Mouse (Mus musculus) limb, embryonic 14.5 days (tissue): ENCODE data around the gene Gm21992. TPM values are rescaled to one million over a fixed set of nuclear protein-coding genes. Genes with fewer than 3 reads are reported as not detected.
"Not testable (repeated sequence)": the region's sequence is repeated elsewhere in the genome, so short reads cannot be mapped to it uniquely, and the experiment has no call there.

Source experiments
- ATAC-seq: fragments of 200-750 bp; cut with Nextera tagmentation; 2 replicates; pipeline ENCODE4 v1.8.0; 2017; ENCODE audit warnings: low read depth, moderate number of reproducible peaks, moderate TSS enrichment; ENCODE audit not compliant: low FRiP score
- DNase-seq: peaks from one replicate; pipeline ENCODE4 v3.0.0-alpha.2; 2015; ENCODE audit warnings: low spot score
- H3K27ac ChIP-seq: fragments of 300-500 bp; sonication (generic); replicated peaks from 2 replicates; pipeline ENCODE4 v1.5.1; 2014; ENCODE audit warnings: low read depth, mild to moderate bottlenecking, low read length, moderate library complexity, mixed read lengths
- H3K27me3 ChIP-seq: fragments of 300-500 bp; sonication (generic); 2 replicates; pipeline ENCODE4 v1.6.1; 2014; ENCODE audit warnings: low read length, mixed read lengths; ENCODE audit not compliant: control insufficient read depth, insufficient read depth
- H3K36me3 ChIP-seq: fragments of 300-500 bp; sonication (generic); 2 replicates; pipeline ENCODE4 v1.6.1; 2014; ENCODE audit warnings: mild to moderate bottlenecking, low read length, moderate library complexity, mixed read lengths; ENCODE audit not compliant: control insufficient read depth, insufficient read depth
- H3K4me1 ChIP-seq: fragments of 300-500 bp; sonication (generic); 2 replicates; pipeline ENCODE4 v1.6.1; 2014; ENCODE audit warnings: antibody characterized with exemption, low read length, mixed read lengths; ENCODE audit not compliant: control insufficient read depth, insufficient read depth
- H3K4me2 ChIP-seq: fragments of 300-500 bp; sonication (generic); replicated peaks from 2 replicates; pipeline ENCODE4 v1.6.1; 2014; ENCODE audit warnings: low read depth, mild to moderate bottlenecking, low read length, moderate library complexity; ENCODE audit not compliant: severe bottlenecking
- H3K4me3 ChIP-seq: fragments of 300-500 bp; sonication (generic); replicated peaks from 2 replicates; pipeline ENCODE4 v1.5.1; 2014; ENCODE audit warnings: low read length
- H3K9ac ChIP-seq: fragments of 300-500 bp; sonication (generic); 2 replicates; pipeline ENCODE4 v1.6.1; 2014; ENCODE audit warnings: mild to moderate bottlenecking, low read depth, low read length, moderate library complexity; ENCODE audit not compliant: severe bottlenecking
- H3K9me3 ChIP-seq: fragments of 300-500 bp; sonication (generic); 2 replicates; pipeline ENCODE4 v1.6.1; 2016; ENCODE audit warnings: low read length; ENCODE audit not compliant: control insufficient read depth
- POLR2A ChIP-seq: fragments of 200-500 bp; IDR thresholded peaks from 2 replicates; pipeline ENCODE4 v1.8.0; 2012; ENCODE audit warnings: inconsistent platforms, mild to moderate bottlenecking, moderate library complexity, borderline replicate concordance; ENCODE audit not compliant: insufficient read depth, insufficient read length; ENCODE audit errors: extremely low read depth
- WGBS: fragments of 180-500 bp; shearing (Covaris S2); extraction: QIAGEN DNeasy Blood & Tissue Kit; methylation state at CpG from one replicate; pipeline ENCODE4 v1.1.7; 2014; 5-methylcytosine and 5-hydroxymethylcytosine counted together
- polyA plus RNA-seq, 2 experiments: library from polyadenylated mRNA; depleted of rRNA in 1 of 2; stranded (reverse) in 1 of 2; unstranded in 1 of 2; fragments of >200 nt; fragmentation: Nextera tagmentation in 1 of 2; extraction: Ambion mirVana in 1 of 2; gene quantifications; 2 replicates each; pipeline versions ENCODE4 v1.2.1 to v1.2.3; 2012 to 2014

Gene Gm21992
- polyA plus RNA-seq, 2 experiments: 15.5 to 36.0 TPM

DNA sequence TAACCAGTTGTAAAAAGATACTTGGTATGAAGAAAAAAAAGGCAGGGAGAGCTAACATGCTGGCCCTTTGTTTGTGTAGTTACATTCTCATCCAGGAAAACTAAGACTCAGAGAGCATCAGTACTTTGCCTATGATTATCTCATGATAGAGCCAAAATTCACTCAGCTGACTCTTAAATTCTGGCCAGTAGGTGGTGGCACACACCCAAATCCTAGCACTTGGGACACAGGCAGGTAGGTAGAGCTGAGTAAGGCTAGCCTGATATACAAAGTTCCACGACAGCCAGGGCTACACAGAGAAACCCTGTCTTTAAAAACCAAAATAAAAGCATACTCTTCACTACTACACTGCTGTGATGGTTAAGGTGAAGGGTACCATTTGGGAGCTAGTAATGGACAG is 48.5 kb downstream of the Gm21992 start:
- no peak overlapping the region for H3K27ac ChIP-seq
- no peaks in the 10 kb centered on the region for H3K9me3 ChIP-seq
- no peak overlapping the region for H3K9ac ChIP-seq
- peaks cover 12% of the 10 kb centered on the region for H3K4me1 ChIP-seq
- ATAC-seq: no peak
- TF ChIP-seq POLR2A: no peak
- H3K27me3 ChIP-seq: no peaks in the 10 kb centered on the region
- H3K4me2 ChIP-seq: no peak overlapping the region
- peaks cover 82% of the 10 kb centered on the region for H3K36me3 ChIP-seq
- no peak for DNase-seq
- H3K4me3 ChIP-seq: no peak overlapping the region
- 79% methylated on average over 1 of the region's 1 CpGs for WGBS

DNA sequence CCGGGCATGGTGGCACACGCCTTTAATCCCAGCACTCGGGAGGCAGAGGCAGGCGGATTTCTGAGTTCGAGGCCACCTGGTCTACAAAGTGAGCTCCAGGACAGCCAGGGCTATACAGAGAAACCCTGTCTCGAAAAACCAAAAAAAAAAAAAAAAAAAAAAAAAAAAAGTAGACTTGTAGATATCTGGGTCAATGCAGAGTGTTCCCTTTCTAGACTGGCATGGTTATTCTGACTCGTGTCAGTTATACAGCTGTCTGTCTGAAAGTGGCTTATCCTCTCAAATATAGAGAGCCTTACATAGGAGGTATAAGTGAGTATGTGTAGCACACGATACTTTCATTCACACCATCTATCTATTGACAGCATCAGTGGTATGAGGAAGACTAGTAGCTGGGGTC is 50.9 kb downstream of the Gm21992 start:
- not testable (repeated sequence) for H3K27ac ChIP-seq, H3K4me2 ChIP-seq, DNase-seq, H3K9me3 ChIP-seq, H3K9ac ChIP-seq, ATAC-seq, H3K27me3 ChIP-seq, H3K4me3 ChIP-seq
- H3K36me3 ChIP-seq: peaks cover 59% of the 10 kb centered on the region
- 92% methylated on average over 8 of the region's 8 CpGs for WGBS
- H3K4me1 ChIP-seq: peaks cover 16% of the 10 kb centered on the region

DNA sequence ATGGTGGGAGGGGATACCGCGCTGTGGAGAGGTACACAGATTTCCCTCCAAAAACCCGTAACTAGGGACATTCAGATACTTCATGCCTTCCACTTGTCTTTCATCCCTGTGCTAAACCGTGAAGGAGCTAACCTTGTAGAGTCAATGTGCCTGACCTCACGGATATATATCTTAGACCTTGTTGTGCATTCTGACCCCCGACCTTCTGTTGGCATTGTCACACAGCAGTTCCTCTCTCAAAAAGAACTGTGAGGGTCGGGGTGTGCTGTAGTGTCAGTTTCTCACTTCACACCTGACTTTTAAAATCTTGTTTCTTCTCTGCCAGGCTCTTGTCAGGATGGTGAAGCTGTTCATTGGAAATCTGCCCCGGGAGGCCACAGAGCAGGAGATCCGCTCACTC is 54.5 kb downstream of the Gm21992 start:
- no peak for TF ChIP-seq POLR2A
- H3K9me3 ChIP-seq: no peaks in the 10 kb centered on the region
- H3K4me3 ChIP-seq: peak overlapping the region; percentile 55
- peak overlapping the region; percentile 89 for H3K27ac ChIP-seq
- peak overlapping the region; percentile 76 for H3K4me2 ChIP-seq
- DNase-seq: no peak
- H3K4me1 ChIP-seq: peaks cover 16% of the 10 kb centered on the region
- no peak for ATAC-seq
- 2% methylated on average over 9 of the region's 9 CpGs for WGBS
- peak overlapping the region; percentile 84 for H3K9ac ChIP-seq
- peaks cover 24% of the 10 kb centered on the region for H3K36me3 ChIP-seq
- H3K27me3 ChIP-seq: no peaks in the 10 kb centered on the region

DNA sequence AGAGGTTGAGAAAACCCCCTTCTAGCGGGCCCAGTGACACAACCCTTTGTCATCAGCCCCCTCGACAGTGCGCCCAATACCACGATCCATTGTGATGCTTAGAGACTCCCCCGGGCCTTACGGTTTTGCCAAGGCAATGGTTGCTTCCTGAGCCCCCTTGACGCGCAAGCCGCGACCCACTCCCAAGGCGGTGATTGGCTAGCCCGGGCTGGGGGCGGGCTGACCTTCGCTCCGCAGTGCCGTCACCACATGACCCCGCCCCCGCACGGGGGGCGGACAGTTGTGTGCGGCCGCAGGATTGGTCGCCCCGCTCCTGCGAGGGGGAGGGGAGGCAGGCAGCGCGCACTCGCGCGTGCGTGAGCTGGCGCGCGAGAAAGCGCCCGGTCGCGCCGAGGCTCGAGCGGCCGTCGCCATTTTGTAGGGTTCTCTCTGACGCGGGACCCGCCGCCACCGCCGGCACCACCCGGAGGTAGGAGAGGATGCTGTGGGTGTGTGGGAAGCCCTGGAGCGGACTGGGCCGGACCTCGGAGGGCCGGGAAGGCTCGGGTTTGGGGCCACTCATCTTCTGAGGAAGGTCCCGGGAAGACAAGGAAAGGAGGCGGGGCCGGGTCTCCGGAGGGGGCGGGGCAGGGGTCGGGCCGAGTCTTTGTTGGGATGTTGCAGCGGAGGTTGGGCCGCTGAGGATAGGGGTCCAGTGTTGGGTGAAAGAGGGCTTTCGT is 55.1 kb downstream of the Gm21992 start, which contains the start of gene Rbm4b:
Gene Rbm4b, plus strand, starts transcription at position 305 of the 719 bp plus-strand sequence.
- DNase-seq: peak; percentile 97
- H3K4me3 ChIP-seq: peak within 1 kb of the TSS; percentile 55

DNA sequence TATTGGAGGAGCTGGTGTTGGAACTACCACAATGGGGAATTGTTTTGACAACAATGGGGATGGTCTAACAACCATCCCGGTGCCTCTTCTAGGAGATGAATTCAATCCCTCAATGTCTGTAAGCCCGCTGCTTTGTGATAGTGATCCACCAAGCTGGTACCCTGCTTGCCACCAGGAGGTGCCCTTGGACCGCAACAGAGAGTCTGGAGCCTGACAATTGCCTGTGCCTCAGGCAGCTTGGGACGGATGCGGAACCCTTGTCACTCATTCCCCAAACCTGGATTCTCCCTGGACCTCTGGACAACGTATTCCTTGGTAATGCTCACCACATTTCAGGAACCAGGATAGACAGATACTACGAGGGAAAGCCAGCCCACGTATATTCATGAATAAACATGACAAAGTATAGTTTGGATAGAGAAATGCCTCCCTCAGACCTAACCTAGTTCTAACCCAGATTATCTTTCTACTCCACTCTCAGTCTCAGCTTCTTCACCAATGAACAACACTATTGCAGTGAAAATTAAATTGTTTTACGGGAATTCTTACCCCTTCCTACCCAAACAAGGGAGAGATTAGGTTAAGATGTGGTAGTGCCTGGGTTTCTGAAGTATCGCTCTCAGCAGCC is 55.7 kb downstream of the Gm21992 start:
- Histone ChIP-seq H3K27ac (peak overlapping the region; percentile 89), H3K9me3 (no peaks in the 10 kb centered on the region), H3K4me2 (peak overlapping the region; percentile 76), H3K9ac (peak overlapping the region; percentile 84), H3K4me1 (peaks cover 16% of the 10 kb centered on the region), H3K27me3 (no peaks in the 10 kb centered on the region), H3K4me3 (peak overlapping the region; percentile 55), H3K36me3 (peaks cover 12% of the 10 kb centered on the region)
- ATAC-seq (peak; percentile 60), DNase-seq (peak; percentile 86)
- WGBS: 1% methylated on average over 10 of the region's 10 CpGs
- no peak for TF ChIP-seq POLR2A

More for the DNA sequence above, 55.1 kb downstream of the Gm21992 start, which contains the start of gene Rbm4b:
- WGBS: under 1% methylated on average over 50 of the region's 65 CpGs
- Histone ChIP-seq H3K4me2 (peak within 1 kb of the TSS; percentile 76), H3K9me3 (no peaks in the 10 kb centered on the region), H3K27me3 (no peaks in the 10 kb centered on the region), H3K9ac (peak within 1 kb of the TSS; percentile 84), H3K4me1 (peaks cover 16% of the 10 kb centered on the region), H3K36me3 (peaks cover 19% of the 10 kb centered on the region), H3K27ac (peak within 1 kb of the TSS; percentile 89)
- peak; percentile 96 for TF ChIP-seq POLR2A
- ATAC-seq: peak; percentile 96
